Mouse (Mus musculus) 3134 (cell line): ENCODE results near the gene Cdk17.

Source experiments
- DNase-seq: peaks from one replicate; pipeline ENCODE4 v3.0.0-alpha.2; 2011; ENCODE audit warnings: low spot score; ENCODE audit not compliant: insufficient read length; ENCODE audit errors: extremely low read depth

Cdk17 gene

GRCm38 (mm10) chr10:93279062-93279461 is 118.4 kb downstream of the Cdk17 start:
- no peak for DNase-seq

DNA sequence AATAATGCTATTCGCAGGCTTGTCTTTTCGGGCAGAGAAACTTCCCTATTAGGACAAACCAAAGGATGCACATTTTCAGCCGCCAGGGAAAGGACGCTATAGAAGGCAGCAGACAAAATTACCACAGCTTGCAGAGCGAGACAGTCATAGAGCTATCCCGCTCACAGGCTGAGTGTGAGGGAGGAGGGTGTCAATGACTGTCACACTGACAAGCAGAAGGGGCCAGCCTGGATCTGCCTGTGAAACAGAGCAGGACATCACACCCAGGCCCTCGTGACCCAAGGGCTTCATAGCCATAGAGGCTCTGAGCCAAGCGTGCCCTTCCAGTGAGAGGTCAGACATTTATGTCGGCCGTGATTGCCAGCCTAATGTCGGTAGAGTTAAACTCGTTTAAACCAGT is 119.9 kb downstream of the Cdk17 start:
- DNase-seq = no peak

DNA sequence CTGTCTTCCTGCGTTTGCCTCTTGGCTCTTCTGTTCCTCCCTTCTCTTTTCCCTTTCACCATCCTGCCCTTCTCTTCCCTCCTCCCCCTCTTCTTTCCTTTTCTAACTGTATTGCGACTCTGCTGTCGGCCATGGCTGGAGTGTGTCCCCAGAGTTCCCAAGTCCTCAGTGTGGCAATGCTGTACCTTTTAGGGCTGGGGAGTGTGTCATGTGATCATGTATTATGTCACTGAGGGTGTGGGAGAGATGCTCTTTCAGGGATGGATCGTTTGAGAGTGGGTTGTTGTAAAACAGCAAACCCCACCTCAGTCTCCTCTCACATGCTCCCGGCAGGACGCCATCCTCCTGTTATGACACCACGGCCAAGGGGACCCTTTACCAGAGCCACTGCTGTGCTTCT is 120.4 kb downstream of the Cdk17 start:
- DNase-seq = no peak

DNA sequence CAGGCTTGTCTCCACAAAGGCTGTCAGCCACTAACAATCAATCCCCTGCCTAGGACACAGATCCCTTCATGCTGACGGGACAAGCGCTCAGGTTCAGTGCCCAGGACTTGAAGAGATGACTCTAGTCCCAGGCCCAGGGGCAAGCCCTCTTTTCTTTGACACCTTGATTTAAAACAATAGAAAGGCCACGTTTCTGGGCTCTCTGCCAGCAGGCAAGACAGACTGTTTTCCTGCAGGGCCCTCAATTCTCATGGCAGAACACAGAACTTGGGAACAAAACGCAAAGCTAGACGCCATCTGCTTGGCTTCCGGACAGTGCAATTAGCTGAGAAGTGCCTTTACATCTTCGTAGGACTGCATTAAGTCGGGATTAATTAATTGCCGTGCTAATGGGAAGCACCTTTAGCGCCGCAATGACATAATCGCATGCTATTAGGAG is 121.9 kb downstream of the Cdk17 start:
- no peak for DNase-seq

DNA sequence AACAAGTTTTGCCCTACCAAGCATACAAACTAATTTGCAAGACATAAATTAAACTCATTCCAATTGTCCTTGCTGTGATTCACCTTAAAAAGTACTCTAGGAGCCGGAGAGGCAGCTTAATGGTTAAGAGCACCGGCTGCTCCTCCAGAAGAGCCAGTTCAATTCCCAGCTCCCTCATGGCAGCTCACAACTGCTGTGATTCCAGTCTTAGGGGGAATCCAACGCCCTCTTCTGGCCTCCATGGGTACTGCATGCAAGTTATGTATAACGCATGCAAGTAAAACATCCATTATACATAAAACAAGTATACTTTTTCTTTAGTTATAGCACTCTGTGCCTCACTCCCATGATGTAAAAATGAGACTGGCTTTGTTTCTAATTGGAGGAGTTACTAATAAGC is 122.6 kb downstream of the Cdk17 start:
- no peak for DNase-seq

DNA sequence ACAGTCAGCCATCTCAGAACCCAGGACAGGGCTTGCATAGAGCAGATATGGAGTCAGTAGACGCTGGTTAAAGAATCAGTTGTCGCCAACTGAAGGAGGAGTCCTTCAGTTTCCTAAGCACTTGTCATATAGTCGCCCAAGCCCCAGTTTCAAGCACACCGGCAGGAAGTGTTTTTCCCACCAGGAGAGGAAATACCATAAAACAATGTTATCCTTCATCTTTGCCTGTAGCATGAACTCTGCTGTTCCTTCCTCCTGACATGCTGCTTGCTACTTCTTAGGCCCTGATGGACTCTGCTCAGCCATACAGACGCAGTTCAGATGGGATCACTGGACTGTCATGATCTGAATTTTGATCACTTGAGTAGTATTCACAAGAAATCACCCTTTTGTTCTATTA is 124.8 kb downstream of the Cdk17 start:
- DNase-seq = no peak

- peak; percentile 90 for DNase-seq
Observed at GRCm38 (mm10) chr10:93287551-93288145, 127.0 kb downstream of the Cdk17 start.

DNA sequence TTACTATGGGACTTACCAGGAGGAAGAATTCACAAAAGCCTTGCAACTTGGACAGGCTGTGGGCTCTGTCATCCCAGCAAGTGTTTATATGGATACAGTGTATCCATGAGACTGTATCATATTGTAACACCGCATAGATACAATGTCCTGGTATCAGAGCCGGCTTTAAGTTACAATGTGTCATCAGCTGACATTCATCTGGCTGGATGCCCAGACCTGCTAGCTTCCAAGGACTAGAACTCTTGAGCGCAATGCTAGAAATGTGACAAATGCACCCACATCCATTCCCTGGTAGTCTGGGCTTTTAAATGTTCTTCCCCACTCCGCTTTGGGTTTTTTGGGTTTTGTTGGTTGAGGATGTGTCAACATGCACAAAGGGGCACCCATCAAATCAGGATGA is 127.7 kb downstream of the Cdk17 start:
- DNase-seq = peak; percentile 51

DNA sequence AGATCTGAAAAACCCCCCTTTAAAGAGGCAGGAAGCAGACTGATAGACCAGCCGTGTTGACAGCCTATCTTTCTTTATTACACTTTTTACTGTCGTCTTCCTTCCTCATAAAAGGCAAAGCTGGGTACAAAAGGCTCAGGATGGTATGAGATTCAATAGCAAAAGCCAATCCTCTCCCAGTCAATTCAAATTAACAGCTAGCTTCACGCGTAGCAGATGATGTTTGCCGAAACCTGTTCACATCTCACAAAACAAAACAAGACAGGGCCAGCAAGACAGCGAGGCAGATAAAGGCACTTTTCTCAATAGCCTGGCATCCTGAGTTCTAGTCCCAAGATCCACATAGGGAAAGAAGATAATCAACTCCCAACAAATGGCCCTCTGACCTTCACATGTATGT is 128.7 kb downstream of the Cdk17 start:
- no peak for DNase-seq

DNA sequence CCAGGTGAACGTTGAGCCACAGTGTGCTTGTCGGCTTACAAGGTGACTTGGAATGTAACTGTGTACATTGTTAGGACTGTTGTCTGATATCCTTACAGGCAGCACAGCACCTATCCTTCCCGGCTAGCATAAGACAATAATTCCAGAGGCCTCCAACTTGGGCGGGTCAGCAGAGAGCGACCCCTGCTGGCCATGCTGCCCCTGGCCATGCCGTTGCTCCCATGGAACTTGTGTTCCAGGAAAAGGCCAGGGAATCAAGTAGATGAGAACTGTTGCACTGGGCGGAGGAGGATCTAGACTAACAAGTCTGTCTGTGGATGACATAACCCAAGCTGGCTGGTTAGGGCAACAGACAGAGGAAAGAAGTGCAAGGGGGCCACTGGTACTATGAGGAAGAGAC is 130.7 kb downstream of the Cdk17 start:
- peak; percentile 77 for DNase-seq

DNA sequence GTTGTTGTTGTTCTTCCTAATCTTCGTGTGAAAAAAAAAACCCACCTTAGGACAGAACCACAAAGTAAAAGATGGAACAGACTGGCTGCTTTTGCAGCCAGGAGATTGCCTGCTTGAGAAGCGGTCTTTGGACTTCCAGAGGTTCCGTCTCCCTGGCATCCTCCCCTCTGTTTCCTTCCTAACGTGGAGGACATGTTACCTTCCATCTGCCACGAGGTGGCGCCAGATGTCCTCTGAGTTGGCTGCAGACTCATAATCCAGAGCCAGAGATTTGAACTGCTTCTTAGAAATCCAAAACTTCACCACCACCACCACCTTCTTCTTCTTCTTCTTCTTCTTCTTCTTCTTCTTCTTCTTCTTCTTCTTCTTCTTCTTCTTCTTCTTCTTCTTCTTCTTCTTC is 131.2 kb downstream of the Cdk17 start:
- peak; percentile 58 for DNase-seq

DNA sequence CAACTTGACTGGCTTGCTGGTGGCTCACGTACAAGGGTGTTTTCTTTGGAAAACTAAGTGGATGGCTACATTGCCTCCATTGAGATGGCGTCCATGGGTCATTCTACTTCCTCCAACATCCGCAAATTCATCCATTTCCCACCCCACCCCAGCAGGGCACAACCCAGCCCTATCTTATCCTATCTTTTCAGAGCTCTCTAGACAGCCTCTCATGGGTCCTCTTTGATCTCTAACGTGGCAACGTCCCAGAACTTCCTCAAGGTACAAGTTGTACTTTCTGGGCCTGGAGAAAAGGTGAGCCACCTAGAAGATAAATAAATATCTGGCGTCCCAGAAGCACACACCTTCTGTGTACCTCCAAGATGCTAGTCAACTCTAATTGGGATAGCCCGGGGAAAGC is 132.9 kb downstream of the Cdk17 start:
- no peak for DNase-seq

DNA sequence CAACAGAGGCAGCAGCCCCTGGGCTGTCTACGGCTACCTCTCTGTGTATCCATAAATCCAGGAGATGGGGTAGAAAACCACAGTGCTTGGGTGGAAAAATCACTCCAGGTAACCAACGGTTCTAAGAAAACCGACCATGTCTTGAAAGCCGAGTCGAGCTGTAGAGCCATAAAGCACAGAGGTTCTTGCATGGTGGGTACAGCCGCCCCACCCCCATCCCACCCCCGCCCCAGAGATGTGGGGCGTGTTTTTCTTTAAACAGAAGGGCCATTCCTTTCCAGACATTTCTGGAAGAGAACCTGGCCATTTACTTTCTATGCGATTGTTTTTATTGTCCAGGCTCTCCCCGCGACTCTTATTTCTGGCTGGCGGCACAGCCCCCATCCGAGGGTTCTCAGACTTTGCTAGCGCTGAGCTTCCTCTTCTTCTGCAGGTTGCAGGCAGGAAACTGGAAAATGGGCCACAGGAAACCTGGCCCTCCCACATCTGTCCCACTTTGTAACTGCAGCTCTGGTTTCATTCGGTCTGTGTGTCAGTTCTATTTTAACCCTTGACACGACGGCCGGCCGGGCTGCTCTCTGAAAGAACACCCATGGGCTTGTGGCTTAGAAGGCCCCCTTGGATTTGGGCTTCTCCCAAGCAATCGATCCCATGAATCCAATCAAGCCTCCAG is 134.0 kb downstream of the Cdk17 start:
- DNase-seq = no peak

DNA sequence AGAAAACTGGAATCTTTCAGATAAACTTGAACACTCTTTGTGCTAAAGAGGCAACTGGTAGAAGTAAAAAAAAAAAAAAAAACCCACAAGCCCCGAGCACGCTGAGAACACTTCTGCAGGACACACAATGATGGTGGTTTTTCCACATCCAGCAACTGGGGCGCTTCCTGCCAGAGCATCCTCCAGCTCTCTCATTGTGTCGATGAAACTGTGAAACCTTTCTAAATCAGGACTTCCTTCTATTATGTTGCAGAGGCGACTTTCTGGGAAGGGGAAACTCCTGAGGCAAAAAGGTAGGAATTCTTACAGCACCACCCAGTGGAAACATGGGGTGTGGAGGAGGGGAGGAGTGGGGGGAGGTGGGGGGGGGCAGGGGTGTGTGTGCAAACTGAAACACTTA is 137.1 kb downstream of the Cdk17 start:
- no peak for DNase-seq

DNA sequence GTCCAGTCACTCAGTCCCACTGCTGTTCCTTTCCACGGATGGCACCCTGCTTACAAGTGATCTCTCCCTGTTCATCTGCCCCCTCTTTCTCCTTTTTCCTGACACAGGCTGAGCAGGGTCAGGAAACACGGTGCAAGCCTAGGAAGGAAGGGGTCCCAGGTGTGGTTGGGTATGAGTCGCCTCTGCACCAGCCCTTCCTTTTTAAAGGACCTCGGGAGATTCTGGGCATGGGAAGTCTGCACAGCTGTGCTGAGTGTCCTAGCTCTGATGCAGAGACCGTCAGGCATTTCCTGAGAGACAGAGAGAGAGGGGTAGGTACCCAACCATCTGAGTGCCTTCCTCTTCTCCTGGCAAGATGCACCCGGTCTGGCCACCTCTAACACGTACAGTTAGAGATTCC is 137.5 kb downstream of the Cdk17 start:
- no peak for DNase-seq

DNA sequence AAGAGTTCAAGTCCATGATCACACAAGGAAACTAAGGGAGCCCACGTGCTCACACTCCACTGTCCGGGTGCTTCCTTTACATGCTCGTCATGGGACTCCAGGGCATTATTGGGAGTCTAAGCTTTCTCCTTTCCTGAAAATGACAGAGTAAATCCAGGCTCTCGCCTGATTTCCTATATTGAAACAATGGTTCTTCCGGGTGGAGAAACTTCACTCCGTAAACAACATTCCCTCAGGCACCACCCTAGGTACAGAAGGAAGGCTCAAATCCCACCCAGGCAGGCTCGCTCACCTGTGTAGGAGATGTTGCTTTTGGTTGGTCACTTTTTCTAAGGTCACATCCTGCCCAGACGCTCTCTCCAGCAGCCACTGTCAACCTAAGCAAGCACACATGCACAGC is 141.2 kb downstream of the Cdk17 start:
- DNase-seq = no peak

DNA sequence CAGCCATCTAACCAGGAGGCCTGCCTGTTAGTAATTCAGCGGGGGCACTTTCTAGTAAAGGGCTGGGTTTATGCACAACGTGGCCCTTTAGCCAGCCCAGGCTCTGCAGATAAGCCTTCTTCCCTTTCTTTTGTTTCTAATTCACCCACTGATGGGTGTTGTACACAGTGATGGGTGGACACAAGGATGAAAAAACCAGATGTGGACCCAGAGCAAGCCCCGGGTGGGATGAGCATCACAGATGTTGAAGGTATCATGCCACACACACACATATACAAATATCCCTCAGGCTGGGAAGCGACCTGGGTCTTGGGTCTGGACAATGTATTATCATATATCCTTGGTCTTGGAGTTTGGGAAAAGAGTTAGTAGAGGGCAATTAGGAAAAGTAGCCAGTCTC is 142.6 kb downstream of the Cdk17 start:
- no peak for DNase-seq

- peak; percentile 74 for DNase-seq
Observed at GRCm38 (mm10) chr10:93305946-93306345, 145.3 kb downstream of the Cdk17 start.

DNA sequence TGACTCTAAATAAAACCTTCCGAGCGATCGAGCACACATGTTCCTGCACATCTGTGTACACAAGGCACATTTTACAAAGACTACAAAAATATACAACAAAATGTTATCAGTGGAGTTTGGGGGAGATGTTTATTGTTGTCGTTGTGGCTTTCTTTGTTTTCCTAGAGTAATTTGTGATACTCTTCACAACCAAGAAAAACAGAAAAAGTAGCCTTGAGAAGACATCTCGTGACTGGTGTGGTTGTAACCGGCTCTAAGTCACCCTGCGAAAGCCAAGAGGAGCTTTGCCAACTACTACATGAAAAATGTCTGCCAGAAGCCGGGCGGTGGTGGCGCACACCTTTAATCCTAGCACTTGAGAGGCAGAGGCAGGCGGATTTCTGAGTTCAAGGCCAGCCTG is 145.7 kb downstream of the Cdk17 start:
- DNase-seq = peak; percentile 66

- DNase-seq = peak; percentile 64
Observed at GRCm38 (mm10) chr10:93309131-93309933, 148.7 kb downstream of the Cdk17 start.

DNA sequence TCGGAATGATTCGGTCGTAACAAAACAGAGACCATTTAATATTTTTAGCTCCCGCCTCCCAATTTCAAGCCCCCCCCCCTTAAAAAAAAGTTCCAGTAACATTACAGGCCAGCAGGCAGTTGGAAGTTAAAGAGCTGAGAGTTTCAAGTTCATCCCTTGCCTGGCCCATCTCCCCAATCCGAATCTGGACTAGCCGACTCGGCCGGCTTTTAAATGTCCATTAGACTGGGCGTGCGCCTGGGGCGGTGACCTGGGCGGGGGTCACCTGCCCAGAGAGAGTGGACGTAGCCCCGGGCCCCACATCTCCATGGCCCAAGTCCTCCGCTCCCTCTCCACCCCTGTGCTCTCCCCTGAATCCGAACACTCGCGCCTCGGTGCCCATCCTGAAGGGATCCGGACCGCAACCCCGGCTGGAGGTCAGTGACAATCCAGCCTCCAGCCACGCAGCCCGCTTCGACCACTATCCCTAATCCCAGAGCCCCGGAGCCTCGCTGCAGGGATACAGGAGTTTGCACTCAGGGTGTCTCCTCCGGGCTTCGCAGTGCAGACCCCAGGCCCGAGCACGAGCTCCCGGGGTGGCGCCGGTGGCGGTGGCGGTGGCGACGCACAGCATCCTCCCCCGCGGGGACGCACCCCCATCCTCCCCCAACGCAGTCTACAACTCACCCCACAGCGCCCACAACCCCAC is 149.4 kb downstream of the Cdk17 start:
- DNase-seq = peak; percentile 73
